Mouse (Mus musculus): ENCODE data around the gene Il2rb.

DNA sequence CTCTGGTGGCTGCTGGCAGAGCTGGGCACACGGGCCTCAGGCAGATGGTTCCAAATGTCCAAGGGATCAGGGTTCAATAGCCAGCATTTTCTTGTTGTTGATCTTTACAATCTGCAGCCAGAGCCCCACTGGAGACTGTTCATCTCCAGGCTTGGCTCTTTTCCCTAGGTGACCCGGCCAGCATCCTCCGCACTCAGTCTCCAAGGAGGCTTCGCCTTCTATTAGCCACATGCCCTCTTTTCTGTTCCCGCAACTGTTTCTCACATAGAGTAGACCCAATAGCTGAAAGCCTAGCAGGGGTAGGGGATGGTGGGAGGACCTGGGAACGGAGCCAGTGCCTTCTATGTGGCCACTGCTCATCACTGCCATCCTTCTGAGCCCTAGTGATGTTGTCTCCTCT lies 21.6 kb downstream of the Il2rb start:
- no peak for TF ChIP-seq CTCF (IDR thresholded peaks at IDR 0.05; ENCODE audit: low read depth)
- TF ChIP-seq EP300 (IDR thresholded peaks at IDR 0.05; ENCODE audit: low read depth): no peak

All from liver, embryonic 14.5 days (tissue).